In genomic region chr4:139232479-139233145, GRCm38 (mm10) we compare ENCODE assay signal across 8 mouse cellular contexts. TPM values are rescaled to one million over a fixed set of nuclear protein-coding genes. Genes with fewer than 3 reads are reported as not detected.
DNase-seq lines count a peak whose midpoint lies in the region; ATAC-seq and TF ChIP-seq lines count a peak whose summit lies in the region.

No protein-coding gene starts in this region.

- intact Hi-C loops in left cerebral cortex, adult 2 months (cut with DNase I) = no loop called here

- DNase-seq in embryonic facial prominence, embryonic 14.5 days (ENCODE audit: low spot score) = peak; percentile 71
- peak; percentile 41 to 47 for DNase-seq in left cerebral cortex, adult 2 months (ENCODE audit: extremely low spot score in 1 of 2, low spot score in 2 of 2)

- H3K4me2 ChIP-seq in neural tube, embryonic 13.5 days = no peak overlapping the region
- no peak overlapping the region for H3K4me2 ChIP-seq in neural tube, embryonic 15.5 days
- no peak overlapping the region for H3K4me2 ChIP-seq in embryonic facial prominence, embryonic 14.5 days (ENCODE audit: low read depth, low read length)
- no peak overlapping the region for H3K4me2 ChIP-seq in stomach, embryonic 16.5 days (ENCODE audit: low read depth, low read length)

- no peaks in the 10 kb centered on the region for H3K9me3 ChIP-seq in neural tube, embryonic 13.5 days
- H3K9me3 ChIP-seq in neural tube, embryonic 15.5 days (replicated peaks) = no peaks in the 10 kb centered on the region
- H3K9me3 ChIP-seq in embryonic facial prominence, embryonic 14.5 days (ENCODE audit: control insufficient read depth, low read length) = no peaks in the 10 kb centered on the region
- no peaks in the 10 kb centered on the region for H3K9me3 ChIP-seq in stomach, embryonic 16.5 days (replicated peaks; ENCODE audit: control insufficient read depth, low read length)

- 52% methylated on average over 6 of the region's 6 CpGs for WGBS in neural tube, embryonic 13.5 days
- WGBS in neural tube, embryonic 15.5 days = 58% methylated on average over 6 of the region's 6 CpGs
- 56% methylated on average over 6 of the region's 6 CpGs for WGBS in embryonic facial prominence, embryonic 14.5 days
- 55% methylated on average over 6 of the region's 6 CpGs for WGBS in stomach, embryonic 16.5 days

- peak; percentile 83 for TF ChIP-seq CTCF in bone marrow macrophage, adult 2 months (IDR thresholded peaks at IDR 0.05; ENCODE audit: low read depth, low read length)
- peak; percentile 73 for TF ChIP-seq CTCF in left cerebral cortex, adult 2 months (IDR thresholded peaks at IDR 0.05)

- H3K9ac ChIP-seq in neural tube, embryonic 13.5 days = no peak overlapping the region
- H3K9ac ChIP-seq in neural tube, embryonic 15.5 days (replicated peaks) = no peak overlapping the region
- no peak overlapping the region for H3K9ac ChIP-seq in embryonic facial prominence, embryonic 14.5 days (ENCODE audit: low read depth, low read length)
- no peak overlapping the region for H3K9ac ChIP-seq in stomach, embryonic 16.5 days (ENCODE audit: low read length)

- no peaks in the 10 kb centered on the region; the same call in 1 of the 2 replicates for H3K36me3 ChIP-seq in neural tube, embryonic 13.5 days
- no peaks in the 10 kb centered on the region for H3K36me3 ChIP-seq in neural tube, embryonic 15.5 days
- H3K36me3 ChIP-seq in embryonic facial prominence, embryonic 14.5 days (ENCODE audit: control insufficient read depth, insufficient read depth, low read length) = peaks cover 9% of the 10 kb centered on the region; the same call in 1 of the 2 replicates
- H3K36me3 ChIP-seq in stomach, embryonic 16.5 days (ENCODE audit: control insufficient read depth, insufficient read depth, low read length) = no peaks in the 10 kb centered on the region

- TF ChIP-seq POLR2A in bone marrow macrophage, adult 2 months (IDR thresholded peaks at IDR 0.05; ENCODE audit: borderline replicate concordance, low read depth, low read length) = no peak

- H3K27ac ChIP-seq in neural tube, embryonic 13.5 days (replicated peaks) = 0 out of 2 replicates have a peak overlapping the region, but pooled peaks have one; percentile 46
- H3K27ac ChIP-seq in neural tube, embryonic 15.5 days (replicated peaks) = no peak overlapping the region
- peak overlapping the region; percentile 92 for H3K27ac ChIP-seq in bone marrow macrophage, adult 2 months (ENCODE audit: insufficient read depth, low read depth, low read length)
- no peak overlapping the region for H3K27ac ChIP-seq in embryonic facial prominence, embryonic 14.5 days (replicated peaks; ENCODE audit: low read depth, low read length)
- H3K27ac ChIP-seq in left cerebral cortex, adult 2 months = peak overlapping the region; percentile 16
- peak overlapping the region; percentile 39 for H3K27ac ChIP-seq in stomach, embryonic 16.5 days (ENCODE audit: low read length)

- peaks cover 50% of the 10 kb centered on the region for H3K4me1 ChIP-seq in neural tube, embryonic 13.5 days (replicated peaks)
- H3K4me1 ChIP-seq in neural tube, embryonic 15.5 days = peaks cover 38% of the 10 kb centered on the region
- peaks cover 82% of the 10 kb centered on the region for H3K4me1 ChIP-seq in bone marrow macrophage, adult 2 months (ENCODE audit: control insufficient read depth, insufficient read depth, low read length)
- H3K4me1 ChIP-seq in embryonic facial prominence, embryonic 14.5 days (ENCODE audit: control insufficient read depth, insufficient read depth, low read length) = peaks cover 38% of the 10 kb centered on the region
- H3K4me1 ChIP-seq in stomach, embryonic 16.5 days (ENCODE audit: control insufficient read depth, insufficient read depth, low read length) = peaks cover 65% of the 10 kb centered on the region

- no peak overlapping the region for H3K4me3 ChIP-seq in neural tube, embryonic 13.5 days
- H3K4me3 ChIP-seq in neural tube, embryonic 15.5 days (replicated peaks) = no peak overlapping the region
- H3K4me3 ChIP-seq in bone marrow macrophage, adult 2 months (ENCODE audit: insufficient read depth, low read length) = no peak overlapping the region
- H3K4me3 ChIP-seq in embryonic facial prominence, embryonic 14.5 days (ENCODE audit: low read depth, low read length) = no peak overlapping the region
- no peak overlapping the region for H3K4me3 ChIP-seq in left cerebral cortex, adult 2 months
- H3K4me3 ChIP-seq in stomach, embryonic 16.5 days (replicated peaks; ENCODE audit: low read length) = no peak overlapping the region

- no peaks in the 10 kb centered on the region for H3K27me3 ChIP-seq in neural tube, embryonic 13.5 days
- no peaks in the 10 kb centered on the region for H3K27me3 ChIP-seq in neural tube, embryonic 15.5 days (replicated peaks)
- H3K27me3 ChIP-seq in embryonic facial prominence, embryonic 14.5 days (replicated peaks; ENCODE audit: control insufficient read depth, insufficient read depth, low read length) = no peaks in the 10 kb centered on the region
- H3K27me3 ChIP-seq in stomach, embryonic 16.5 days (ENCODE audit: control insufficient read depth, insufficient read depth, low read length) = no peaks in the 10 kb centered on the region

- ATAC-seq in neural tube, embryonic 13.5 days (ENCODE audit: low read depth) = no peak
- no peak for ATAC-seq in neural tube, embryonic 15.5 days (ENCODE audit: low FRiP score)
- peak; percentile 51; the same call in 1 of the 2 replicates for ATAC-seq in embryonic facial prominence, embryonic 14.5 days (ENCODE audit: low read depth)
- peak; percentile 19 to 33; a peak in 1 of 4 replicates for ATAC-seq in hematopoietic stem cell, adult 5-6 weeks (replicated peaks in 1 of 2; ENCODE audit: insufficient read depth in 1 of 2, low FRiP score in 2 of 2, low TSS enrichment in 1 of 2, low read depth in 1 of 2, poor library complexity in 2 of 2, severe bottlenecking in 2 of 2)
- peak; percentile 67 for ATAC-seq in megakaryocyte progenitor cell, adult 5-6 weeks (replicated peaks; ENCODE audit: poor library complexity)
- peak; percentile 56 for ATAC-seq in stomach, embryonic 16.5 days (ENCODE audit: insufficient read depth, low FRiP score)

RNA-seq across cellular contexts. Expression of gene Capzb, which starts 39.9 kb away (rescaled TPM):
- polyA plus RNA-seq in neural tube, embryonic 13.5 days (2015; fragmentation: Nextera tagmentation; extraction: Ambion mirVana) = 364 and 370 TPM in 2 replicates
- polyA plus RNA-seq in neural tube, embryonic 15.5 days (2015; fragmentation: Nextera tagmentation; extraction: Ambion mirVana) = 323 and 359 TPM in 2 replicates
- 483 and 496 TPM in 2 replicates for polyA plus RNA-seq in bone marrow macrophage, adult 2 months (2012; ENCODE audit: insufficient read depth, insufficient read length, missing spikeins)
- polyA plus RNA-seq in embryonic facial prominence, embryonic 14.5 days (2014; fragmentation: Nextera tagmentation; extraction: Ambion mirVana) = 293 and 299 TPM in 2 replicates
- total RNA-seq in hematopoietic stem cell, adult 5-6 weeks (2017) = 96.1 and 101 TPM in 2 replicates
- total RNA-seq in left cerebral cortex, adult 2 months (2021) = 100 to 1,000 TPM; 306 to 324 TPM
- 409 and 415 TPM in 2 replicates for total RNA-seq in megakaryocyte progenitor cell, adult 5-6 weeks (2015)
- 139 and 157 TPM in 2 replicates for total RNA-seq in megakaryocyte progenitor cell, adult 5-6 weeks (2017)
- 421 and 434 TPM in 2 replicates for polyA plus RNA-seq in stomach, embryonic 16.5 days (2015; fragmentation: Nextera tagmentation; extraction: Ambion mirVana)

Comparison
In these comparisons a context has a peak if more than half of its experiments do, and no peak if none do; other contexts are left out.
1. H3K27ac ChIP-seq: peak in neural tube, embryonic 13.5 days (single experiment), bone marrow macrophage, adult 2 months (single experiment), left cerebral cortex, adult 2 months (single experiment) and stomach, embryonic 16.5 days (single experiment); none in neural tube, embryonic 15.5 days (single experiment) and embryonic facial prominence, embryonic 14.5 days (single experiment).
2. ATAC-seq: peak in embryonic facial prominence, embryonic 14.5 days (single experiment), hematopoietic stem cell, adult 5-6 weeks (2 of 2), megakaryocyte progenitor cell, adult 5-6 weeks (single experiment) and stomach, embryonic 16.5 days (single experiment); none in neural tube, embryonic 13.5 days (single experiment) and neural tube, embryonic 15.5 days (single experiment).